Mouse (Mus musculus) cerebral cortex, adult 2 months (tissue): Measurements from ENCODE around the gene Zfp354c.

ENCODE experiments used
- WGBS: fragments of 180-500 bp; shearing (Covaris S2); methylation state at CpG from one replicate; pipeline ENCODE4 v1.1.7; 2018; 5-methylcytosine and 5-hydroxymethylcytosine counted together

The Zfp354c gene

DNA sequence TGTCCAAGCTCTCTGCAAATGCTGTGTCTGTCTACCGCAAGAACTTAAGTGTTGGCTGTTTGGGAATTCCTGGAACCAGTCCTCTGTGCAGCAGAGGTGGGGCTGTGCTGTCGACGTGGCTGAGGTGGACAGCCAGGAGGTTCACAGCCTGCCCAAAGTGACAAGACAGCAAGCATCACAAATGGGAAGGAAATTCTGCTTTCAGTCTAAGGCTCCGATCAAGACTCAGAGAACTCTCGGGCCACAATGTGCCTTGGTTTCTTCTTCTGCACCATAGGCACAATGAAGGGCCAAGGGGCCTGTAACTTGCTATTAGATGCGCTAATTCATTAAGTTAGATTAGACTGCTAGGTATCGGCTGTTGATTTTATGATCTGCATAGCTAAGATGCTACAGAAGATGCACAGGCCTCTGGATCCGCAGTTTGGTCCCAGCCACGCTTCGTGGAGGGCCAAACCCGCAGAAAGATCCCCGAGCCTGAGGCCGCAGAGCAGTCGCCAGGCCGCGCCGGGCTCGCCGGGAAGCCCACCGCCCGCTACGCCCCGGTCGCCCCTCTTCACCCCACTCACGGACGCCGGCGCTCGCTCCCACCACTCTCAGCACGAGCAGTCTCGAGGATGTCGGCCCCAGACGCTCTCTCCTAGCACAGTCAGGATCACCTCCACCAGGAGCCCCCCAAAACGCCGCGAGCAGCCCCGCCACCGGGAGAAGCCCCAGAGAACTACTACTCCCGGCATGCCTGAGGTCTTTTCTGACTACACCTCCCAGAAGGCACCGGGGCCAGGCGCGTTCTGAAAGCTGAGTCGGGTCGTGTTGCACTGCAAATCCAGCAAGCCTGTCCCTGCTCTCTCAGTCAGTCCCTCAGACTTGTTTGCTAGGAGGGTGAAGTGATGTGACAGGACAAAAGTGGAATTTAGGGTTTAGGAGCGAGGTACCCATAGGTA lies at the start of gene Zfp354c:
TSS of gene Zfp354c (minus strand) at position 715 of the 944 bp plus-strand sequence.
- 1% methylated on average over 45 of the region's 45 CpGs for WGBS

DNA sequence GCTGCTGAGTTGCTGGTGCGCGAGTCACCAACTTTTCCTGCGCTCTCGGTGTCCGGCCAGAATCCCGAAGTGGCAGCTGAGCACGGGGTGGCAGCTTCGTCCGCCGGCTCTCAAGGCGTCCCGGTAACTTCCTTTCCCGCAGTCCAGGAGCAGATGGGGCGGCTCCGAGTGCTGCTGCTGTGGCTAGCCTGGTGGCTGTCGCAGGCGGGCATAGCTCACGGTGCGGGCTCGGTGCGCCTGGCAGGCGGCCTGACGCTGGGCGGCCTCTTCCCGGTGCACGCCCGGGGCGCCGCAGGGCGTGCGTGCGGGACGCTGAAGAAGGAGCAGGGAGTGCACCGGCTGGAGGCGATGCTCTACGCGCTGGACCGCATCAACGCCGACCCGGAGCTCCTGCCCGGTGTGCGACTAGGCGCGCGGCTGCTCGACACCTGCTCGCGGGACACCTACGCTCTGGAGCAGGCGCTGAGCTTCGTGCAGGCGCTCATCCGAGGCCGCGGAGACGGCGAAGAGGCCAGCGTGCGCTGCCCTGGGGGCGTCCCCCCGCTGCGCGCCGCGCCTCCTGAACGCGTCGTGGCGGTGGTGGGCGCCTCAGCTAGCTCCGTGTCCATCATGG lies 23.6 kb upstream of the Zfp354c start:
- WGBS, result 0% methylated on average over 72 of the region's 72 CpGs

- WGBS, result 2% methylated on average over 11 of the region's 11 CpGs
Observed at GRCm38 (mm10) chr11:50850177-50850735, 22.7 kb upstream of the Zfp354c start, which contains the start of gene Grm6. Gene Grm6 (plus strand): TSS chr11:50850685.

- WGBS, result 18% methylated on average over 10 of the region's 10 CpGs
Observed at GRCm38 (mm10) chr11:50849310-50849709, 21.8 kb upstream of the Zfp354c start.

DNA sequence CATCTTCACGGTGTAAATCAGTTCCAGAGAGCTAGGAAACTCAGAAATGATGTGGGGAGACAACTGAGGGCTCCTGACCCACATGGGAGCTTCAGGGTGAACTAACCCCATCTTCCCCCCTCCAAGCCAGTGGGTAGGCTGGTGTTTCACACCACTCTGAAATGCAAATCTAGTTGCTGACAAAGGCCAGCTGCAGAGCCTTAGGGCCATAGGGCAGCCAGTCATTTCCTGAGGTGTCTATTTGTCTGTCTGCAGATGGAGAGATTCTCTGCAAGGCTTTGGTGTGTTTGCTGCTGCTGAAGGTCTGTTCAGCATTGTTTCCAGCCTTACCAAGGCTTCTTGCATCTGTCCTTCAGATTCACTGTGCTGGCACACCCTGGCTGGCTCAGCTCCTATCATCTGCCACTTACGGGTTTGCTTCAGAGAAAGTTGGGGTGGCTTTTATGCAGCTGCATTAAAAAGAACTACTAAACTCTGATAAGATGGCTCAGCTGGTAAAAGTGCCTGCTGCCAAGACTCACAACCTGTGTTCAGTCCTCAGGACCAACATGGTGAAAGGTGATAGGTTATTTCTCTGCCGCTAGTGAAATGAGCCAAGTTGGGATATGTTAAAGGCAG lies 21.1 kb upstream of the Zfp354c start:
- WGBS, result 46% methylated on average over 3 of the region's 3 CpGs

GRCm38 (mm10) chr11:50847047-50847446 lies 19.5 kb upstream of the Zfp354c start:
- WGBS, result 49% methylated on average over 5 of the region's 5 CpGs

- 85% methylated on average over 3 of the region's 3 CpGs for WGBS
Observed at GRCm38 (mm10) chr11:50845951-50846350, 18.4 kb upstream of the Zfp354c start.

GRCm38 (mm10) chr11:50841023-50841735 lies 13.7 kb upstream of the Zfp354c start, which contains the start of gene Zfp879:
Gene Zfp879 (minus strand): TSS chr11:50841552.
- whole genome bisulfite sequencing, result 11% methylated on average over 22 of the region's 22 CpGs

DNA sequence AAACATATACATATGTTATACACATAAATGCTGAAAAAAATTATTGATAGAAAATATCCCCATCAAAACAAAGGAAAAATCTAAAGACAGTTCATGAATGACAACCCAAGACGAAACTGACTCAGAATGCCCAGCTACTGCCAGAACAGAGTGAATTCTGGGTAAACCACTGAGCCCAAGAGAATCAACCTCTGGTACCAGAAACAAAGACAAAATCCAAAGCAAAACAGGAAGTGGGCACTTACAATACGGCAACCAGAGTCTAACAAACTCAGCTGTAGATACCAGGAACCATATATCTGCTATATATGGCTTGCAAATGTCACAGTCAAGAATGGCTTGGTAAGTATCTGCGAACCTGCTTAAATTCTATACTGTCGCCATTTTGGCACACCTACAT lies 8.2 kb upstream of the Zfp354c start:
- WGBS, result 84% methylated on average over 4 of the region's 4 CpGs

DNA sequence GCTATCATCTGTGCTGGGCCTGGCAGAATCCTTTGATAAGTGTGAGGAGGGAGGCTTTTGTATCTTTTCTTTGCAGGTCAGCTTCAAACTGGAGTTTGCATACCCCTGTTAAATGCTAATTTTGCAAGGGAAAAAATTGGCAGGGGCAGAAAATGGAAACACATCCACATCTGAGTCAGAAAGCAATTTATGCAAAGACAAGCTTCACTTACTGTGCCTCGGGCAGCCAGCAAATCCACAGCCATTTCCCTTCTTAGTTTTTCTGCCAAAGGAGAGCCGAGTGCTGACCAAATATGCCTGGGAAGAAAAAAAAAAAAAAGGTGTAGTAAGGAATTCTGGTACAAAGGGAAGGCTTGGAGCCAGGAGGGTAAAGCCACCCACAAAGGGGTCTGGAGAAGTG lies 1.3 kb downstream of the Zfp354c start:
- 26% methylated on average over 2 of the region's 2 CpGs for WGBS

- WGBS, result 96% methylated on average over 4 of the region's 4 CpGs
Observed at GRCm38 (mm10) chr11:50814233-50814632, 13.3 kb downstream of the Zfp354c start.

- 80% methylated on average over 11 of the region's 11 CpGs for WGBS
Observed at GRCm38 (mm10) chr11:50797674-50798073, 29.9 kb downstream of the Zfp354c start.

DNA sequence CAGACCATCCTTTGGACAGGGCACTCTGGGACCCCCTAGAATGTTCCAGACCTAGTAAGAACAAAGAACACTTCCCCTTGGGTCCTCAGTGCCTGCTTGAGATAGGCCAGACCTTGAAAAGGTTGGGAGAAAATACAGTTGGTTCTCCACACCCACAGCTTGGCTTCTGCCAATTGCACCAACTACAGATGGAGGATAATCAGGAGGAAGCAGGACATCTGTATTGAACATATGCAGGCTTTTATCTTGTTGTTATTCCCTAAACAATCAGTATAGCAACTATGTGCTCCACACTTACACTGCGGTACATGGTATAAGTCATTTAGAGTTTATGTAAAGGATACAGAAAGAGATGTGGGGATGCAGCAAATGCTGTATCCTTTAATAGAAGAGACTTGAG lies 56.5 kb downstream of the Zfp354c start:
- whole genome bisulfite sequencing, result 73% methylated on average over 1 of the region's 1 CpGs

DNA sequence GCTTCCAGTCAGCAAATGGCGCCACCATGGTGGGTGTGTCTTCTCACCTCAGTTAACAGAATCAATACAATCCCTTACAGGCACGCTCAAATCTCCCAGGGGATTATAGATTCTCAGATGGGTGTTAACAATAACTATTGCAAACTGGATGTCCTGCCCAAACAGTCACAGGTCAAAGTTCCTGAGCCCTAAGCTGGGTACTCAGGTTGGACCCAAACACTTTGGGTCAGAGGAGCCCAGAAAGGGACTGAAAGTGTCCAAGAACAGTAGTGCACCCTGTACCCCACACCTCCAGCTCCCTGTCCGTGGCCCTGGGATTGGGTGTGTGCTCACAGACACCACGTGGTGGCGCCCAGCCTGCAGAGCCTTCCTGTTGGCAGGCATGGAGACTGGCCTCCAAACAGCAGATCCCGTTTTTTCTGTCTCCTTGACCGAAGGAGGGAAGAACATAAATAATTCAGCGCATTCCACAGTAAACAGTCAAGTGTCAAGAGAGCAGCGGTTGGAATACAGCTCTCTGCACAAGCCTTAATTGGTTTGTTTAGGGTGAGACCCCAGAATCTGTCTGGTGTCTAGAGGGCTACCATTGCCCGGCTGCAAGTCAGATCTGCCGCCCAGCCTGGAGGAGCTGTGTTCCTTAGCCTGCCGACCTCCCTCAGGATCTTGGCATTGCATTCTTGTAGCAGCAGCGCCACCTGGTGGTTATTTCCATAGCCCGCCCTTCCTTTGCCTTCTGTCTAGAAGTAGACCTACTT lies 58.4 kb downstream of the Zfp354c start:
- WGBS, result 14% methylated on average over 14 of the region's 14 CpGs

- 36% methylated on average over 4 of the region's 4 CpGs for WGBS
Observed at GRCm38 (mm10) chr11:50767039-50767438, 60.5 kb downstream of the Zfp354c start.

GRCm38 (mm10) chr11:50766461-50766860 lies 61.1 kb downstream of the Zfp354c start:
- WGBS, result 56% methylated on average over 7 of the region's 7 CpGs
